Mouse (Mus musculus): ENCODE measurements around the gene Dio2. TPM values are rescaled to one million over a fixed set of nuclear protein-coding genes. Genes with fewer than 3 reads are reported as not detected.

The Dio2 gene
- total and polyA plus RNA-seq, 2 experiments, result 0.09 TPM; not detected in 1

DNA sequence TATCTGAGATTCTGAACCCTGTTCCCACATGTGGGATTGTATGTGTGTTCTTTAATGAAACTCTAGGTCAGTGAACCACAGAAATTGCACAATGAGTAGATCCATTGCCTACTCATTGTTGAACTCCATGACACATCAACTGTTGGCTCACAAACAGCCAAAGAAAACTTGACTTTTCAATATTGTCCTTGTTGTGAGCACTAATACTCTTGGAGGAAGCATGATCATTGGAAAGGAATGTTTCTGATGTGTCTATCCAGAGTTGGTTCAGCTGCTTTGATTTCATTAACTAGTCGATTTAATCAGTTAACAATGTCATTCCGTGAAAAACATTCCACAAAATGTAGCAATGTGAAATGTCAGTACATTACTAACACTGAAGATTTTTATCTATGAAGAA lies 44.1 kb downstream of the Dio2 start:
- Histone ChIP-seq H3K27me3 (ENCODE audit: control insufficient read depth, insufficient read depth, low read length) (no peaks in the 10 kb centered on the region), H3K27ac (replicated peaks; ENCODE audit: insufficient read depth, low read depth, low read length) (no peak overlapping the region), H3K4me3 (ENCODE audit: insufficient read depth, low read depth, low read length) (no peak overlapping the region), H3K4me1 (ENCODE audit: control insufficient read depth, insufficient read depth, low read length) (no peaks in the 10 kb centered on the region), H3K36me3 (ENCODE audit: control insufficient read depth, insufficient read depth, low read length) (no peaks in the 10 kb centered on the region), H3K9ac (ENCODE audit: low read depth, low read length) (no peak overlapping the region), H3K79me2 (ENCODE audit: control insufficient read depth, insufficient read depth, low read length) (no peaks in the 10 kb centered on the region)
- TF ChIP-seq POLR2A (IDR thresholded peaks at IDR 0.05; ENCODE audit: extremely low read depth, insufficient read depth, low read length), result no peak
- TF ChIP-seq CTCF (IDR thresholded peaks at IDR 0.05; ENCODE audit: low read depth, low read length), result no peak
- peak; percentile 44 for DNase-seq (ENCODE audit: extremely low read depth, low read depth, low spot score)
- WGBS, result 81% methylated on average over 2 of the region's 2 CpGs
